Mouse (Mus musculus): ENCODE measurements around the gene Fcnb. TPM values are rescaled to one million over a fixed set of nuclear protein-coding genes. Genes with fewer than 3 reads are reported as not detected.

The Fcnb gene
- polyA plus RNA-seq, 1 experiment from 2014 or later: 0.15 TPM

- Histone ChIP-seq H3K4me1 (replicated peaks; ENCODE audit: control insufficient read depth, insufficient read depth, low read length) (peaks cover 4% of the 10 kb centered on the region; the same call in 1 of the 2 replicates), H3K36me3 (ENCODE audit: control insufficient read depth, insufficient read depth, low read length) (no peaks in the 10 kb centered on the region), H3K27ac (ENCODE audit: low read depth) (no peak overlapping the region), H3K9ac (ENCODE audit: low read length) (no peak overlapping the region), H3K4me2 (ENCODE audit: low read length) (no peak overlapping the region), H3K9me3 (ENCODE audit: control insufficient read depth, low read length) (no peaks in the 10 kb centered on the region; the same call in 1 of the 2 replicates), H3K4me3 (ENCODE audit: low read depth, low read length) (no peak overlapping the region), H3K27me3 (replicated peaks; ENCODE audit: control insufficient read depth, insufficient read depth, low read length) (no peaks in the 10 kb centered on the region)
- 32% methylated on average over 11 of the region's 11 CpGs for WGBS
- ATAC-seq (replicated peaks; ENCODE audit: low FRiP score, low TSS enrichment, low read depth) (no peak), DNase-seq (ENCODE audit: low spot score) (no peak)
Observed at GRCm38 (mm10) chr2:28117490-28118308, 33.0 kb upstream of the Fcnb start.

DNA sequence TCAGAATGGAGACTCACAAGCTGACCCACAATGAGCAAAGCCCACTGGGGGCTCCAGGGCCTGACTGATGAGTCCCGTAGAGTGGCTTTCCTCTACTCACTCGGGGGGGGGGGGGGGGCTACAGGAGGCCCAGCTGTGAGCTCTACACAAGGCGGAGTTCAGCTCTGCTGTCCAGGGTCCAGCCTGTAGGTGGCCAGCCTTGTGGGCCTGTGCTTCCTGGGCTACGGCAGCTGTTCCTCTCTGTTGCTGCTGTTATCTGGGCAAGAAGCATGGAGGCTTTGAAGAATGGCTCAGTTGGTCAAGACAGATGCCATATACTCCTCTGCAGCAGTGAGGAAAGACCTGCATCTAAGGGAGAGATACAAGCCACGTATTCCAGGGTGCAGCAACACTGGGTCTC, 24.1 kb upstream of the Fcnb start:
- Histone ChIP-seq H3K4me1 (replicated peaks; ENCODE audit: control insufficient read depth, insufficient read depth, low read length) (no peaks in the 10 kb centered on the region), H3K27me3 (replicated peaks; ENCODE audit: control insufficient read depth, insufficient read depth, low read length) (no peaks in the 10 kb centered on the region), H3K4me2 (ENCODE audit: low read length) (no peak overlapping the region), H3K9me3 (ENCODE audit: control insufficient read depth, low read length) (no peaks in the 10 kb centered on the region), H3K27ac (ENCODE audit: low read depth) (no peak overlapping the region), H3K9ac (ENCODE audit: low read length) (no peak overlapping the region), H3K36me3 (ENCODE audit: control insufficient read depth, insufficient read depth, low read length) (no peaks in the 10 kb centered on the region), H3K4me3 (ENCODE audit: low read depth, low read length) (no peak overlapping the region)
- WGBS: 58% methylated on average over 5 of the region's 5 CpGs
- ATAC-seq (replicated peaks; ENCODE audit: low FRiP score, low TSS enrichment, low read depth) (no peak), DNase-seq (ENCODE audit: low spot score) (no peak)

- Histone ChIP-seq H3K4me3 (ENCODE audit: low read depth, low read length) (no peak overlapping the region), H3K36me3 (ENCODE audit: control insufficient read depth, insufficient read depth, low read length) (no peaks in the 10 kb centered on the region), H3K9ac (ENCODE audit: low read length) (no peak overlapping the region), H3K27ac (ENCODE audit: low read depth) (no peak overlapping the region), H3K4me1 (replicated peaks; ENCODE audit: control insufficient read depth, insufficient read depth, low read length) (no peaks in the 10 kb centered on the region), H3K9me3 (ENCODE audit: control insufficient read depth, low read length) (no peaks in the 10 kb centered on the region), H3K27me3 (replicated peaks; ENCODE audit: control insufficient read depth, insufficient read depth, low read length) (no peaks in the 10 kb centered on the region), H3K4me2 (ENCODE audit: low read length) (no peak overlapping the region)
- ATAC-seq (replicated peaks; ENCODE audit: low FRiP score, low TSS enrichment, low read depth) (no peak), DNase-seq (ENCODE audit: low spot score) (no peak)
- WGBS: 39% methylated on average over 2 of the region's 2 CpGs
Observed at GRCm38 (mm10) chr2:28106002-28106401, 21.3 kb upstream of the Fcnb start.

DNA sequence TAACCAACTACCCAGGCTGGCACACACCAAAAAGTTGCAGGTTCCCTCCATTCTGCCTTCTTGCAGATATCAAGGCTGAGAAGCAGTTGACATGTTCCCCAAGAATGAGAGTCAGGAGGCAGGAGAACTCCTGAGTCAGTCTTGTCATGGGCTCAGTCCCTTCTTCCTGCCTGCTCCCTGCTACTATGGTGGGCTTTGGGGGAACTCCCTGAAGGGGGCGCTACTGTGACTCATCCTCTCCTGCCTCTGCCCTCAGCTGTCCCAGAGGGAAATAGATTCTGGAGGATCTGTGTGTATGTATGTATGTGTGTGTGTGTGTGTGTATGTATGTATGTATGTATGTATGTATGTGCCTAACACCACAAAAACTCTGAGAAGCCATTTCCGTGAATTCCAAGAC, 19.0 kb upstream of the Fcnb start:
- no peak for ATAC-seq (replicated peaks; ENCODE audit: low FRiP score, low TSS enrichment, low read depth)
- Histone ChIP-seq H3K4me2 (ENCODE audit: low read length) (no peak overlapping the region), H3K9me3 (ENCODE audit: control insufficient read depth, low read length) (no peaks in the 10 kb centered on the region), H3K4me1 (replicated peaks; ENCODE audit: control insufficient read depth, insufficient read depth, low read length) (peaks cover 6% of the 10 kb centered on the region), H3K27me3 (replicated peaks; ENCODE audit: control insufficient read depth, insufficient read depth, low read length) (0 out of 2 replicates have a peak, but pooled peaks cover 6% of the 10 kb centered on the region), H3K9ac (ENCODE audit: low read length) (no peak overlapping the region), H3K36me3 (ENCODE audit: control insufficient read depth, insufficient read depth, low read length) (no peaks in the 10 kb centered on the region), H3K4me3 (ENCODE audit: low read depth, low read length) (no peak overlapping the region), H3K27ac (ENCODE audit: low read depth) (no peak overlapping the region)
- 50% methylated on average over 2 of the region's 2 CpGs for WGBS
- no peak for DNase-seq (ENCODE audit: low spot score)

DNA sequence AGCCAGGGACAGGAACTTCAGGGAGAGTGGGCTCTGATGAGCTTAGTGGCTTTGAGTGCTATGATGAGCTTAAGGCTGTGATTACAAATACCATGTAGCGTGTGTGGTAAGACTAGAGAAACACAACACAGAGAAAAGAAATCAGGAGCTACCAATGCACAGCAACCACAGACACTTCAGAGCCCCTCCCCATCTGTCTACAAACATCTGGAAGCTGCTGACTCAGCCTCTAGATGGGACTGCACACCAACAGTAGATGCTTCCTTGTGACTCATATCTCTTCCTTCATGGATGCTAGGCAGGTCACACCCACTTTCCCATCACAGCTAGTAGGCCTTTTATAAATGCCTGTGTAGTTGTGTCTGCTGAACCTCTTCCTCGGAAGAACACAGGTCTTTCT, 17.2 kb upstream of the Fcnb start:
- H3K4me2 ChIP-seq (ENCODE audit: low read length): no peak overlapping the region
- ATAC-seq (replicated peaks; ENCODE audit: low FRiP score, low TSS enrichment, low read depth): no peak
- 87% methylated on average over 2 of the region's 2 CpGs for WGBS

GRCm38 (mm10) chr2:28100796-28101483, 16.3 kb upstream of the Fcnb start:
- Histone ChIP-seq H3K27me3 (replicated peaks; ENCODE audit: control insufficient read depth, insufficient read depth, low read length) (0 out of 2 replicates have a peak, but pooled peaks cover 6% of the 10 kb centered on the region), H3K4me2 (ENCODE audit: low read length) (no peak overlapping the region), H3K9ac (ENCODE audit: low read length) (no peak overlapping the region), H3K27ac (ENCODE audit: low read depth) (no peak overlapping the region), H3K4me3 (ENCODE audit: low read depth, low read length) (no peak overlapping the region), H3K36me3 (ENCODE audit: control insufficient read depth, insufficient read depth, low read length) (no peaks in the 10 kb centered on the region), H3K9me3 (ENCODE audit: control insufficient read depth, low read length) (no peaks in the 10 kb centered on the region), H3K4me1 (replicated peaks; ENCODE audit: control insufficient read depth, insufficient read depth, low read length) (peaks cover 10% of the 10 kb centered on the region)
- ATAC-seq (replicated peaks; ENCODE audit: low FRiP score, low TSS enrichment, low read depth): no peak
- DNase-seq (ENCODE audit: low spot score): no peak
- WGBS: 70% methylated on average over 9 of the region's 9 CpGs

More for the DNA sequence above, 17.2 kb upstream of the Fcnb start:
- Histone ChIP-seq H3K4me3 (ENCODE audit: low read depth, low read length) (no peak overlapping the region), H3K27me3 (replicated peaks; ENCODE audit: control insufficient read depth, insufficient read depth, low read length) (0 out of 2 replicates have a peak, but pooled peaks cover 6% of the 10 kb centered on the region), H3K4me1 (replicated peaks; ENCODE audit: control insufficient read depth, insufficient read depth, low read length) (peaks cover 10% of the 10 kb centered on the region), H3K36me3 (ENCODE audit: control insufficient read depth, insufficient read depth, low read length) (no peaks in the 10 kb centered on the region), H3K9ac (ENCODE audit: low read length) (no peak overlapping the region), H3K27ac (ENCODE audit: low read depth) (no peak overlapping the region), H3K9me3 (ENCODE audit: control insufficient read depth, low read length) (no peaks in the 10 kb centered on the region)
- no peak for DNase-seq (ENCODE audit: low spot score)

DNA sequence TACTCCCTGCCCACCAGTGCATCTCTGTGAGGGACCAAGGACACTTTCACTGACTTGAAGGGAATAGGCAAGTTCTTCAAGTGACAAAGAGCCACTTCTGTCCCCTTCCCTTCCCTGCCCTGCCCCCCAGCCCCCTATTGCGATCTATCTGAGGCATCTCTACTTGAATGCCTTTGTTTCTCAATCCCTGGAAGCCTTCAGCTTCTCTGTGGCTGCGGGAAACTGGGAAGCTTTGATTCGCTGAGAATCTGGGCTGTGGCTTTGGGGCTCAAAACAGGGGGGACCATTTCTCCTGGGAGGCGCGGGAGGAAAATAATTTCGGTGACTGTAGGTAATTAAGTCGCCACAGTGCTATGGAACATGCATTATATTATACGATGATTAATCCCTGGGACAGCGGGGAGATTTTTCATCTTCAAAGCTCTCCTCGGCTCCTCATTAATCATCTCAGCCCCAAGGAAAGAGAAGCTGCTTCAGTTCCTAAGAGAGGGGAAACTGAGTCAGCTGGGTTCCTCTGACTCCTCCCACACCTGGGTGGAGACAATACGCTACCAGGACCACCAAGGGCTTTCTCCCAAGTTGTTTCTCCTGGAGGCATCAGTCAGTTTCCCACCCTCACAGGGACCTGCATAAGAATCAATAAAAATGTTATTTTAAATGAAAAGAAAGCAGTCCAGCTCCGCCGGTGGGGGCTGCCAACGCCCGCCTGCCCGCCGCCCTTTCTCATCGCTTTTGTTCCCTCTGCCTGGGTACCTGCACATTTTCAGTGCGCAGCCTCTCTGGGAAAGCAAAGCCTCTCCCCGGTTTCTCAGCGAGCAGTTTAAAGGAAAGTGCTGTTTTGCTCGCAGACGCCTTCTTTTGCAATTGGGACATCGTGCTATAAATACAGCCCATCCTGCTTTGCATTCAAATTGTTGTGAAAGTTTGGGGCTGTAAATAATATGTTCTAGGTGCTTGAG, 14.1 kb upstream of the Fcnb start:
- Histone ChIP-seq H3K9ac (ENCODE audit: low read length) (no peak overlapping the region), H3K4me1 (replicated peaks; ENCODE audit: control insufficient read depth, insufficient read depth, low read length) (peaks cover 10% of the 10 kb centered on the region), H3K9me3 (ENCODE audit: control insufficient read depth, low read length) (no peaks in the 10 kb centered on the region), H3K4me2 (ENCODE audit: low read length) (peak overlapping the region; percentile 49), H3K27me3 (replicated peaks; ENCODE audit: control insufficient read depth, insufficient read depth, low read length) (0 out of 2 replicates have a peak, but pooled peaks cover 6% of the 10 kb centered on the region), H3K36me3 (ENCODE audit: control insufficient read depth, insufficient read depth, low read length) (no peaks in the 10 kb centered on the region), H3K27ac (ENCODE audit: low read depth) (no peak overlapping the region), H3K4me3 (ENCODE audit: low read depth, low read length) (no peak overlapping the region)
- DNase-seq (ENCODE audit: low spot score): no peak
- 10% methylated on average over 24 of the region's 24 CpGs for WGBS
- no peak for ATAC-seq (replicated peaks; ENCODE audit: low FRiP score, low TSS enrichment, low read depth)

DNA sequence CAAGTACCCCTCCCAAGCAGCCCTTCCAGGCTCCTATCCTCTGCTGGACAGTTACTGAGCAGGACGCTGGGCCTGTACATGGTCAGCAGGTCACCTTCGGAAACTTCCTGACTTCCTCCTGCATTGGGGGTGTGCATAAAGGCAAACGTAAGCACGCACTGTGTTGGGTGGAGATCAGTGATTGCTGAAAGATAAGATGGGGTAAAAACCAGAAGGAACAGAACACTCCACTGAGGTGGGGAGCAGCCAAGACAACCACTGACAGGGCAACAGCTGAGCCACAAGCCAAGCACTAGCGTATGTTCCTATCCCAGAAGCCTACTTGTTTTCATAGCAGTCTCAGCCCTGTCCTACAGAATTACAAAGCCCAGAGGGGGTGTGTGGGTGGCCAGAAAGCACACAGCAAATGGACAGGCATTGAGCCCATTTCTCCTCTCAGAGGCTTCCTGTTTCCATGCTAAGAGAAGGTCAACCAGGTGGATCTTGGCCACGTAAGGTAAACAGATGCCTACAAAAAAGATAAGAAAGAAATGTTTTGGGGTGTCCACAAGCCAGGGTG, 12.1 kb upstream of the Fcnb start:
- H3K27ac ChIP-seq (ENCODE audit: low read depth): no peak overlapping the region
- no peaks in the 10 kb centered on the region for H3K36me3 ChIP-seq (ENCODE audit: control insufficient read depth, insufficient read depth, low read length)
- H3K4me2 ChIP-seq (ENCODE audit: low read length): no peak overlapping the region
- no peak overlapping the region for H3K9ac ChIP-seq (ENCODE audit: low read length)
- DNase-seq (ENCODE audit: low spot score) (no peak), ATAC-seq (replicated peaks; ENCODE audit: low FRiP score, low TSS enrichment, low read depth) (no peak)
- no peaks in the 10 kb centered on the region for H3K9me3 ChIP-seq (ENCODE audit: control insufficient read depth, low read length)
- WGBS: 71% methylated on average over 6 of the region's 6 CpGs
- H3K27me3 ChIP-seq (replicated peaks; ENCODE audit: control insufficient read depth, insufficient read depth, low read length): 0 out of 2 replicates have a peak, but pooled peaks cover 6% of the 10 kb centered on the region
- no peak overlapping the region for H3K4me3 ChIP-seq (ENCODE audit: low read depth, low read length)
- peaks cover 10% of the 10 kb centered on the region for H3K4me1 ChIP-seq (replicated peaks; ENCODE audit: control insufficient read depth, insufficient read depth, low read length)
